Mouse (Mus musculus) spleen, postnatal 10 days (tissue): ENCODE measurements around the gene Agl.
A peak's percentile ranks its signal among the peaks of the same experiment; 100 is the strongest.
"Not testable (repeated sequence)": the region's sequence is repeated elsewhere in the genome, so short reads cannot be mapped to it uniquely, and the experiment has no call there.

Experiments used
- DNase-seq, 2 experiments: peaks; one replicate each; pipeline ENCODE4 v3.0.0; 2021 to 2022; ENCODE audit warnings: low spot score in 2 of 2

The Agl gene

DNA sequence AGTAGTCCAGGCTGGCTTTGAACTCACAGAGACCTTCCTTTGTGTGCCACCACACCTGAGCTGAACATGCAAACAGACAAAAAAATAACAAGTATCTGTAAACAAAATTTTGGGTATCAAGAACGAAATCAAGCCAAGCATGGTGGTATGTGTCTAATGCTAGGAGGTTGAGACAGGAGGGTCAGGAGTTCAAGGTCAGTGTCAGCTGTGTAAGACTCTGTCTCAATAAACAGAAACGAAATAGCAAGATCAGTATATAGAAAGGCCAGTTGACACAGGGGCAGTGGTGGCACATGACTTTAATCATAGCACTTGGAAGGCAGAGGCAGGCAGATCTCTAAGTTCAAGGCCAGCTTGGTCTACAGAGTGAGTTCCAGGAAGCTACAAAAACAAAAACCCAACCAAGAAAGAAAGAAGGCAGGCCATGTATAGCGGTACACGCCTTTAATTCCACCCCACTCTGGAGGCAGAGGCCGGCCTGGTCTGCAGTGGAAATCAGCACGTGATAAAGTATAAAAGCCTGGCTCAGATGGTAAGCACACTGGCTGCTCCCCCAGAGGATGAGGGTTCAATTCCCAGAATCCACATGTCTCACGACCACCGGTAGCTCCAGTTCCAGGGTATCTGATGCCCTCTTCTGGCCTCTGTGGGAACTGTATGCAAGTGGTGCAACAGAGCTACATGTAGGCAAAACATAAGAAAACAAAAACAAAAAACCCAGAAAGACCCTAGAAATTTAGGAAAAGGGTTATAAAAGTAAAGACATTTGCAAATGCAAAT, 59.4 kb downstream of the Agl start:
- DNase-seq: peak; percentile 35 to 65

DNA sequence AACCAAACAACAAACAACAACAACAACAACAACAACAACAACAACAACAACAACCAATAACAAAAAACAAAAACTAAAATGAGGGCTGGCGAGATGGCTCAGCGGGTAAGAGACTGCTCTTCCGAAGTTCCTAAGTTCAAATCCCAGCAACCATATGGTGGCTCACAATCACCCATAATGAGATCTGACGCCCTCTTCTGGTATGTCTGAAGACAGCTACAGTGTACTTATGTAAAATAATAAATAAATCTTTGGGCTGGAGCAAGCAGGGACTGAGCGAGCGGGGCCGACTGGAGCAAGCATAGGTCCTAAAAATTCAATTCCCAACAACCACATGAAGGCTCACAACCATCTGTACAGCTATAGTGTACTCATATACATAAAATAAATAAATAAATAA, 60.3 kb downstream of the Agl start:
- DNase-seq: not testable (repeated sequence)

DNA sequence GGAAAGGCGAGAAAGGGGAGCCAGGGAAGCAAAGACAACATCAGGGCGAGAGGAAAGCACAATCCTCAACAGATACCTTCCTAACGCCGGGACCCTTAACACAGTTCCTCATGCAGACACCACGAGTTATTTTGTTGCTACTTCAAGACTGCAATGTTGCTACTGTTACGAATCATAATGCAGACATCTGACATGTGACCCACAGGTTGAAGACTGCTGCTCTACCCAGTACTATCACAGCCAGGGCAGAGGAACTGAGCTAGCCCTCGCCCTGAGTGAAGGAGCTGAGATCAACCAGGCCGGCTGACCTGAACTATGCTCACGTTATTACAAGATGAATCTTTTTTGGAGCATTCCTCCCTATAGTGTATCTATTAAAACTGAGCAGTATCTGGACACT, 67.0 kb downstream of the Agl start:
- DNase-seq: no peak

DNA sequence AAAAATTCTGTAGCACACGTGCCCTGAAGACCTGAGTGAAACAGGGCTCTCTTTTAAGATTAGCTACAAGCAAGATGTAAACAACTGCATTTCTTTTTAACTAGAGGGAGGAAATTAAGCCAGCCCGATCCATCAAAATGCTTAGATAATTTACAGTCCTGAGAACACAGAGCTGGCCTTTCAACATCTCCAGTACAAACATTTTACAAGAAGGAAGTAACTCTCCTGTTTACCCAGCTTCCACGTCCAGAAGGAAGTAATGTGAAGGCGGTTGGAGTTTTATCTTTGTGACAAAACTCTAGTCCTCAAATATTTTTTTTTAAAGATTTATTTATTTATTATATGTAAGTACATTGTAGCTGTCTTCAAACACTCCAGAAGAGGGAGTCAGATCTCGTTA, 67.9 kb downstream of the Agl start:
- no peak for DNase-seq

DNA sequence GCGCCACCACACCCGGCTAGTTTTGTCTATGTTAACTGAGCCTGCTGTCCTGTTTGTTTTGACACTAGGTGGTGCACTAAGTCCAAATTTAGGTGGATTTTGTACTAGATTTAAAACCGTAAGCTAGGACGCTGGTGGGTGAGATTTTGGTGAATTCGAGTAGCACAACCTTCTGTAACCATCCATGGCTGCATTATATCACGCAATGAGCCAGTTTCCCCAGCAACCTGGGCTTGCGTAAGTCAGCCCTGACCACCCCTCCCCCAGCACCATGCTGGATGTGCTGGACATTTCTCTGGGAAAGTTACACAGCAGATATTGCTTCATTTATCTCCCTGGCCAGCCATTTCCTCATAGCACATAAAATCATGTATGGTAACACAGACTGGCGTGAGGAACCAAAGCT, 70.6 kb downstream of the Agl start:
- no peak for DNase-seq

DNA sequence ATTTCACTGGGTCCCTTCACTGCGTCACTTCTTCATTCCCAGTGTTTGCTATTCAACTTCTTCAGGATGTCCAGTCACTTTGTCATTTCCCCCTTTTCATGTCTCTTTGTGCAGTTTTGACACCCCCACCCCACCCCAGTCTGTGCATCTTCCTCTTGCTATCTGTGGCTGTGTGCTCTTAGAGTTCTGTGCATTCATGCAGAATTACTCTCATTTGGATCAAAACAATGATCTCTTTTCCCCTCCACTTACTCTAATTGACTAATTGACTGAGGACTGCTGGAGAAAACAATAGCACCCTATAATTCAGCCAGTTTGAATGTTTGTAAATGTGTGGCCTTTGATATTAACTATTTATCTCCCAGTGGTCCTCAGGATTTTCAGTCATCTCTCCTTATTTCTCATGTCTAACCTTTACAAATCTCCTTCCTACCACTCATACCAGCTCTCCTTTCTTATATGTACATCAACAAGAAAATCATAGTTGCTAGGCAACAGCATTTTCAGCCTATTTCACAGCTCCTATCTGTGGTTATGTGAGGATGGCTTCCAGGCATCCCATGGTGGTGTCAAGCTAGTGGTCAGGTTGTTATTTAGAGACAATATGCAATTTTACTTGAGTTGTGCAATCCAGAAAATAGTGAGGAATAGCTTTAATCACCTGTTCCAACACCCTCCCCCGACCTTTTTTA, 78.3 kb downstream of the Agl start:
- no peak for DNase-seq

DNA sequence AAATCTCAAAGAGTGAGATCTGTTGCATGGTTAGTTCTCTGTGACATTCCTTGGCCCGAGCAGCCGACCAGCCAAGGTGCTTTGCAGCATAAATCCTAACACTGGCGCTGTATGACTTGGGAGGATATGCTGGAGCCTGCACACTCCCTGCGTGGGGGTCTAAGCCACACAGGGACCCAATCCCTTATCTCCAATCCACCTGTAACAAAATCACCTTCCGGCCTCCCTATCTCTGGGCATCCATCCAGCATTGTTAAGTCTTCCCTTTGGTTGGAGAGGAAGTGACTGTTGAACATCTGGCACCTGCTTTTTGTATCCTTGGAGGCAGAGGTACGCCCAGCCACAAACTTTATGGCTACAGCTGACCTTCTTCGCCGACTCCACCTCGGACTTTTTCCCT, 81.2 kb downstream of the Agl start:
- no peak for DNase-seq

DNA sequence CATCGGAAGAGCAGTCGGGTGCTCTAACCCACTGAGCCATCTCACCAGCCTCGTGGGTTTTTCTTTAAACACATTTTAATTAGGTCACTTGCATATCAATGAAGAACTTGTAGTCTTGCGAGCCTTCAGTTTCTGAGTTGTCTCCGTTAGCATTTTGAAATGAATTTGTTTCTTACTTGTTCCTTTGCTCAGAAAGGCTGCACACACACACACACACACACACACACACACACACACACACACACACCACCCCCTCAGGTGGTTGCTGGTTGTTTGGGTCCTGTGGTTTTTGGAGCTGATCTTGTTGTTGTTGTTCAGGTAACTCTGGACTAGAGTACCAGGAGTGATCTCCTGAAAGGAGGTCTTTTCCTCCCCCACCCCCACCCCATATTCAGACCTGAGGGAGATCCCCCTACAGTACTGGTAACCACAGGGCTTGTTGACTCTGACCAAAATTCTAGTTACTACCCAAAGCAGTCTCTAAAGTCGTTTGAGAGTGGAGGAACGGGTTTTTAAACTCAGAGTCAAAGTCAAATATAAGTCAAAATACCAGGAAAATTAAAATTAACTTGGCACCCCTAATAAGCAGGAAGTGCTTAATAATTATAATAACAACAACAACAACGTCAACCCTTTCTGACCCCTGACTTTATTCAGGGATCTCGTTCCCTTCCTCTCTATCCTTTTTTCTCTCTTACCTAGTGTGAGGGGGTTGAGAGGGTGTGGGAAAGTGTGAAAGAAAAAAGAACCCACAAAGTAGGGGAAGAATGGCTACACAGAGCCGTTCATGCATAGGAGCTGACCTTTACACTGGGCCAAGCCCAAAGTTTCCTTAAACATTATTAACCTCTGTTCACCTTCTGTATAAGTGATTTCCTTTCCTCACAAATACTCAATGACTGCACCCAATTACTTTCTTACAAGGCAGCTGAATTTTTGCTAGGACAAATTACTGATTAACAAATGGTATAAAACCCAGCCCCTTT, 84.2 kb downstream of the Agl start:
- DNase-seq: no peak

DNA sequence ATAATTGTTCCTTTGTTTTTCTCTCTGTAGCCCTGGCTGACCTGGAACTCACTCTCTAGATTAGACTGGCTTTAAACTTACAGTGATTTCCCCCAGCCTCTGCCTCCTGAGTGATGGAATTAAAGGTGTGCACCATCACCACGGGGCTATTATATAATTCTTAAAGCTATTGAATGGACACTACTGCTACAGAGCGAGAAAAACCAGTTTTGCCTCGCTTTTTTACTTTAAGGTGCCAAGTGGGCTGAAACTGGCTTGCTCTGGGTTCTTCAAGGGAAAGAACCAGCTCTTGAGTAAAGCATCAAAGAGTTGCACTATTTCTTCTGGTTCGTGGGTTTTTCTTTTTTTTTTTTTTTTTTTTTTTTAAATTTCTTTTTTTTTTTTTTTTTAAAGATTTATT, 85.0 kb downstream of the Agl start:
- no peak for DNase-seq

DNA sequence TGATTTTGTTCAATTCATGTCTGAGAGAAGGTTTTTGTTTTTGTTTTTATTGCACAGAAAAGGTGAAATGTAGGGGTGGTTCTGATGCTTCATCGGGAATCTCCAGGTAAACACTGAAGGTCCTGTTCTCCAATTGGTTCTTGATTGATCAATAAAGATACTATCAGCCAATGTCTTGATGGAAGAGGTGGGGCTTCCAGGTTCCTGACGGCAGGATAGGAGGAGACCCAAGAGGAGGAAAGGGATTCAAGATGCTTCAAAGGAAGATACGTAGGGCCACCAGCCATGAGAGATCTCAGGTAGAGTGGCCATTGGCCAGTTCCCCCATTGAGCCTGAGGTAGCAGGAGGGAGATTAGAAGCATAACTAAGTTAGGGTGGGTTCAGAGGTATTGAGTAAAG, 89.0 kb downstream of the Agl start:
- no peak for DNase-seq

DNA sequence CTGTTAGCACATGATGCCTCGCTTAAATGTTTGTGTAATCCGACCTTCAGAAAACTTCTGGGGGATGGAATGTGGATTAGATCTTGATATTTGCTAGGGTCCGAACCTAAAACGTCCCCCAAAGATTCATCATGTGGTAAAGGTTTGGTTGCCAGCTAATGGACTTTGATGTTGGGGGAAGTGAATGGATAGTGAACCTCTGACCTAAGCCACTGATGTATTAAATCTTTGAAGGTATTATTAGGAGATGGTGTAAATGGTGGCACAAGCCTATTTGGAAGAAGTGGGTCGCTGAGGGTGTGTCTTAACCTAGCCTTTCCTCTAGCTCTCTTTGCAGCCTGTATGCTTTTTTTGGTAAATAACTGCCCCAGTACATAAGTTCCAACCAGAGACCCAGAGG, 94.9 kb downstream of the Agl start:
- DNase-seq: no peak

DNA sequence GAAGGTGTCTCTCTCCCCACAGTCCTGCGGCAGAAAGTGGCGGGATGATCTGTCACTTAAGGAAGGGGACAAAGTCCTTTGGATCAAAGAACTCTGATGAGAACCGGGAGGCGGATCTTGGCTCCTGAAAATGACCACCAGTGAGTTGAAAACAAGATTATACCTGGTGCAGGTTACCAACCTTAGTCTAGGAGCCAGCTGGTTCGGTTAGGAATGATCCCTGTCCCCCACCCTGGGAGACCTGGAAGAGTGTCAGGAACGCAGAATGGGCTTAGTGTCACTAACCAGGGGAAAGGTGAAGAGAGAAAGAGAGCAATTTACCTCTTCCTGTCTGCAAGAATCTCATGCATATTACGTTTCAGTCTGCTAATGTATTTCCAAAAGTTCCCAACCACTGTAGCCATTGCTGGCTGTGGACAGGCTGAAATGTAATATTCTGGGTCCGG, 95.5 kb downstream of the Agl start, which contains the start of gene Slc35a3:
Slc35a3 (minus strand) TSS at position 396 of the 446 bp plus-strand sequence.
- no peak for DNase-seq

DNA sequence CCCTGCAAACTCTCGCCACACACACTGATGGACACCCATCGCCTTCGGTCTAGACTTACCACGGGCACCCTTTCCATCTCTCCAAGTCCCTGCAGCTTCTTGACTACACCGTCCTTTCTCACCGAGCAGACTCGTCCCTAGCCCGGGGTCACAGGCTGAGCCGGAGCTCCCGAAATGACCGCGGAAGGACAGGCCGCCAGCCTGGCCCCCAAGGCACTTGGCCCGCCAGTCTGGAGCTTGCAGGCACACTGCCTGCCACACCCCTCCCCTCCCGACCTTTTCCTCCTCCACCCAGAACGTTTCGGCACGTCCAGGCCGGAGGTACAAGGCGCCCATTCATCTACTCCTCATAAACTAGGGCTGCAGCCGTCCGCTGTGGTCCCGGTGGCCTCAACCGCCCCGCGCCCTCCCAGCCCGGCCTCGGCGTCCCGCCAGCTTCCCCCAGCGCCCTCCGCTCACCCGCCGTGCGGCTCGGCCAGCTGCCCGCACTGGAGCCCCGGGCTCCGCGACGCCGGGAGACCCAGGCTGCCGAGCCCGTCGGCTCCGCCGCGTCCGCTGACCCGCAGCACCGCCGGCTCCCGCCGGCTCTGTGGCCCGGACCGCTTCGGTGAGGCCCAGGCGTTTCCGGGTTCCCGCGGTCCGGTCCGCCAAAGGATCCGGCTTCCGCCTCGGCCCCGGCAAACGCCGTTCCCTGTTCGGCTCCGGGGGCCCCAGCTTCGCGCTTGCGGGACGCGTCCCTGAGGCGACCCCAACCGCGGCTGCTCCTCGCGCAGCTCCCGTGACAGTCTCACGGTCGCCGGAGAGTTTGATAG, 96.1 kb downstream of the Agl start:
- peak; percentile 82 to 85 for DNase-seq

DNA sequence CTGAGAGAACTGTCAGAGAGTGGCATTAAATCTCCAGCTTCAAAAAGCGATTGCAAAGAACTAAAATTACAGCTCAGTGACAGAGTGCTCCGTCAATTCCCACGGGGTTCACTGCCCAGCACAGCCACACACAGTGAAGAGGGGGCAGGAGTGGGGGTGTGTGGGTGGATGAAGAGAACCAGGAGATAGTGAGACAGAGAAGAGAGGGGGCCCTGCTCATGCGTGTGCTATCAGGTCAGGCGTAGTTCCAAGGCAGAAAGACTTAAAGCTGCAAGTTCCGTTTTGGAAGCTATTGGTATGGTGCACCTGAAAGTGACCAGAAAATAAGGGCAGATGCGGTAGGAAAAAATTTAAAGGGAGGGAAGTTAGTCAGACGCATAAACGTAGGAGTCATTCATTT, 97.0 kb downstream of the Agl start:
- no peak for DNase-seq

DNA sequence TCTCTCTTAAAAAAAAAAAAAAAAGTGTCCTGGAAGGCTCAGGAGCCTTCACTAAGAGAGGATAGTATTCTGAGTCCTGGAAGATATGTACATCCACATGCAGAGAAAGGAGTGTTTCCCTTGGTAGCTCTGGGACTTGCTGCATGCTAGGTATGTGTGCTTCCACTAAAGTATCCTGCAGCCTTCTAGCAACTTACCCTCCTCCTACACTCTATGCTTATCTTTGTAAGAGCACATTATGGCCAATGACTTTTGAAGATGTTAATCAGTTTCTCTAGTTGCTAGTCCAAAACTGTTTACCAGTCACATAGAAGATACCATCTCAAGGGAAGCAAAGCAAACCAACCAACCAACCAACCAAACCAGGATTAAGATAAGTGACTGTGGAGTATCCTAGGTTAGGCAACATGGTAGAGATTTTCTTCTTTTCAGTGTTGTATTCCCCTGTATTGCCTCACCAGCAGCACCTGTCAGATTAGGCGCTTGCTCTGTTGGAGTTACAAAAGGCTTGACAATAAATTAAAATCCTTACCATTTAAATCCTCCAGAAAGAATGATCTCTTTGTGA, 102.2 kb downstream of the Agl start:
- DNase-seq: no peak

DNA sequence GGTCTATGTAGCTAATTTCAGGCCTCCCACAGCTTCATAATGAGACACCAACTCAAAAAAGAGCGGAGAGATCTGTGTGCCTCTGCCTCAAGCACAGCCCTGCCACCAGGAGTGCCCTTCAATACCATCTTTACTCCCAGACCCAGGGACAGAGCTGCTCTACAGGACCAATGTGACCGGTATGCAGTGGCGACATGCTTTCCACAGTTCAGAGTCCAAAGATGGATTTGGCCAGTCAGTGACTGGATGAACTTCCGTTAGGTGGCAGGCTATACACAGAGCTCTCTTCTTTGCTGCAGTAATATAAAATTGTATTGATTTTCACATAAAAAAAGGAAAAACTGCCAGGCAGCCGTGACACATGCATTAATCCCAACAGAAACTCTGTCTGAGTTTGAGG, 104.1 kb downstream of the Agl start:
- DNase-seq: no peak

DNA sequence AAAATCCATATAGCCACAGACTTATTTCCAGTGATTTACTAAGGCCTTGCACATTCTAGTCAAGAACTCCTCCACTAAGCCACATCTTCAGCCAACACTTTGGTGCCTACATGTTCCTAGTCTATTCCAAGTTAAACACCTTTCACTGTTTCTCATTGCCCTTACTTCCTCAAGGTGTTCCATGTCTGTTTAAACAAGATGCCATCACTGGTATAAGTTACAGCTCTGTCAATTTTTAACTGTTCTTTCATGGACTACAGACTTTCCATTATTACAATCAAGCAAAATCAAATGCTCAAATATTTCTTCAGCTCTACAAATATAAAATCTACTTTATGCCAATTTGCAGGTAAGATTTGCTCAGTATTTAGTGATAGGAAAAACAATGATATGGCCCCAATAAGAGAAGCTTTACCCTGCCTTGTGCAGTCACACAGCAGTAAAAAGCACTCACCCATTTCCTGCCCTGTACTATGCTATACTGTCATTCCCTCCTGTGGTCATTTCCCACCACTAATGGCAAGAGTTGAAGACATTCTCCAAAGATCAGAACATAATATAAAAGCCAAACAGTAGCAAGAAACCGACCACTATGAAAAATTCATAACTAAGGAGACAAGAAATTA, 105.2 kb downstream of the Agl start:
- DNase-seq: no peak

DNA sequence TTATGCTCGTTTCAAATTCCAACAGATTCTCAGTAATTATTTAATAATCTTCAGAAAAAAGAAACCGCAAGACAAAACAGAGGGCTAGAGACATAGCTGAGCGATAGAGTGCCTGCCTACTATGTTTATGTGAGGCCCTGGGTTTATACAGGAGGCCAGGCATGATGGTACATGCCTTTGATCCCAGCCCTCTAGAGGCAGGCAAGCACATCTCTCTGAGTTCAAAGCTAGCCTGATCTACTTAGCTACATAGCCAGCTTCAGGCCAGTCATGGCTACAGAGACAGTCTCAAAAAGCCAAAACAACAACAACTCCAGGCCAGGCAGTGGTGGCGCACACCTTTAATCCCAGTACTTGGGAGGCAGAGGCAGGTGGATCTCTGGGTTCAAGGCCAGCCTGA, 106.4 kb downstream of the Agl start:
- DNase-seq: no peak

DNA sequence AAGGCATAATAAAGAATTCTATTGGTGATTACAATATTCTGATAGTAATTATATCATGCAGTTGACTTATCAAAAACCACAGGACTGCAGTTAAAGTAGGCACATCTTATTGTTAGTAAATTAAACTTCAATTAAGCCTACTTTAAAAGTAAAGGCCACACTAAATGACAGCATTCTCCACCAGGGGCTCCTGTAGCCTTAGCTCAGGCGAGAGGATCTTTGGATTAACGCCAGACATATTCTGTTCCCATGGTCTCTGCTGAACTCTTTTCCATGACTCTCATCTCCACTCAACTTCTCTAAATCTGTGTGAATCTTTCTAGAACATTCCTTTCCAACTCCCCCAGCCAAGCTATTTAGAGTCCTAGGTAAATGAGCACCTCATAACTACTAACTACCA, 109.2 kb downstream of the Agl start:
- DNase-seq: no peak

DNA sequence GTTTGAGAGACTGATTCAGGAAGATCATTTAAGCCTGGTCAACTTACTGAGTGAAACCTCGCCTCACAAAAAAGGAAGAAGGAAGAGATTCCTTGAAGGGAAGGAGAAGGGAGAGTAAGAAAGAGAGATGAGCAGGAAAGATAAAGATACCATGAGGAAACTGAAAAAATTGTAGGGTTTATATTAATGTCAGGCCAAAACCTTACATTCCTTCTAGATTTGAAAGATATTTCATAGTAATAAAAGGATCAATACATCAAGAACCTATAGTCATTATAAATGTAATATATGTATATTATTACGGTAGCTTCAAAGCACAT, 112.3 kb downstream of the Agl start:
- DNase-seq: no peak
